Mouse (Mus musculus): ENCODE results near the gene Cmtm2b. TPM values are rescaled to one million over a fixed set of nuclear protein-coding genes. Genes with fewer than 3 reads are reported as not detected.
A peak's percentile ranks its signal among the peaks of the same experiment; 100 is the strongest.

Gene Cmtm2b
- polyA plus RNA-seq, 1 experiment from 2014 or later: not detected

- no peak overlapping the region for H3K27ac ChIP-seq (replicated peaks)
- H3K4me1 ChIP-seq (replicated peaks): peaks cover 32% of the 10 kb centered on the region
- 74% methylated on average over 11 of the region's 11 CpGs for WGBS
- no peaks in the 10 kb centered on the region for H3K27me3 ChIP-seq
- H3K9ac ChIP-seq: no peak overlapping the region
- H3K9me3 ChIP-seq: no peaks in the 10 kb centered on the region
- ATAC-seq (ENCODE audit: low read depth): no peak
- no peak overlapping the region for H3K4me3 ChIP-seq
- H3K36me3 ChIP-seq: no peaks in the 10 kb centered on the region
- no peak overlapping the region for H3K4me2 ChIP-seq
These were observed 52.2 kb downstream of the Cmtm2b start for GRCm38 (mm10) chr8:104374269-104374668.

GRCm38 (mm10) chr8:104374864-104375846 lies 53.1 kb downstream of the Cmtm2b start:
- Histone ChIP-seq H3K27me3 (no peaks in the 10 kb centered on the region), H3K9me3 (no peaks in the 10 kb centered on the region), H3K4me3 (no peak overlapping the region), H3K36me3 (no peaks in the 10 kb centered on the region), H3K27ac (replicated peaks) (0 out of 2 replicates have a peak overlapping the region, but pooled peaks have one; percentile 5), H3K4me1 (replicated peaks) (peaks cover 27% of the 10 kb centered on the region), H3K9ac (0 out of 2 replicates have a peak overlapping the region, but pooled peaks have one; percentile 31), H3K4me2 (no peak overlapping the region)
- no peak for ATAC-seq (ENCODE audit: low read depth)
- 44% methylated on average over 14 of the region's 14 CpGs for WGBS

- no peaks in the 10 kb centered on the region for H3K36me3 ChIP-seq
- 58% methylated on average over 5 of the region's 5 CpGs for WGBS
These were observed 53.9 kb downstream of the Cmtm2b start for GRCm38 (mm10) chr8:104375959-104376358.

GRCm38 (mm10) chr8:104376669-104377068 lies 54.6 kb downstream of the Cmtm2b start:
- Histone ChIP-seq H3K27me3 (no peaks in the 10 kb centered on the region), H3K9me3 (no peaks in the 10 kb centered on the region), H3K9ac (0 out of 2 replicates have a peak overlapping the region, but pooled peaks have one; percentile 6), H3K4me3 (no peak overlapping the region), H3K4me2 (no peak overlapping the region), H3K36me3 (no peaks in the 10 kb centered on the region), H3K27ac (replicated peaks) (no peak overlapping the region), H3K4me1 (replicated peaks) (peaks cover 28% of the 10 kb centered on the region)
- WGBS: 34% methylated on average over 11 of the region's 11 CpGs
- no peak for ATAC-seq (ENCODE audit: low read depth)

More at GRCm38 (mm10) chr8:104375959-104376358, 53.9 kb downstream of the Cmtm2b start:
- H3K27me3 ChIP-seq: no peaks in the 10 kb centered on the region
- H3K27ac ChIP-seq (replicated peaks): no peak overlapping the region
- no peak for ATAC-seq (ENCODE audit: low read depth)
- peaks cover 27% of the 10 kb centered on the region for H3K4me1 ChIP-seq (replicated peaks)
- H3K4me2 ChIP-seq: no peak overlapping the region
- H3K9ac ChIP-seq: 0 out of 2 replicates have a peak overlapping the region, but pooled peaks have one; percentile 31
- no peaks in the 10 kb centered on the region for H3K9me3 ChIP-seq
- no peak overlapping the region for H3K4me3 ChIP-seq

- Histone ChIP-seq H3K9me3 (no peaks in the 10 kb centered on the region), H3K27me3 (no peaks in the 10 kb centered on the region), H3K36me3 (no peaks in the 10 kb centered on the region), H3K4me3 (no peak overlapping the region), H3K27ac (replicated peaks) (no peak overlapping the region), H3K4me2 (no peak overlapping the region), H3K9ac (no peak overlapping the region), H3K4me1 (replicated peaks) (peaks cover 38% of the 10 kb centered on the region)
- 31% methylated on average over 10 of the region's 10 CpGs for WGBS
- no peak for ATAC-seq (ENCODE audit: low read depth)
These were observed 57.3 kb downstream of the Cmtm2b start for GRCm38 (mm10) chr8:104379301-104379836.

- no peak overlapping the region for H3K4me2 ChIP-seq
- H3K4me1 ChIP-seq (replicated peaks): peaks cover 30% of the 10 kb centered on the region
- H3K27ac ChIP-seq (replicated peaks): no peak overlapping the region
- H3K4me3 ChIP-seq: no peak overlapping the region
- no peaks in the 10 kb centered on the region for H3K36me3 ChIP-seq
- 89% methylated on average over 7 of the region's 7 CpGs for WGBS
- no peak overlapping the region for H3K9ac ChIP-seq
- H3K27me3 ChIP-seq: no peaks in the 10 kb centered on the region
- no peak for ATAC-seq (ENCODE audit: low read depth)
- no peaks in the 10 kb centered on the region for H3K9me3 ChIP-seq
These were observed 58.2 kb downstream of the Cmtm2b start for GRCm38 (mm10) chr8:104380269-104380668.

Other genes starting within 250 kb of the Cmtm2b start
- 18.1 and 18.9 TPM in 2 replicates for gene Cdh5, start 220.6 kb upstream of the Cmtm2b start, polyA plus RNA-seq (2015; fragmentation: Nextera tagmentation; extraction: Ambion mirVana)
- gene Bean1, start 151.8 kb upstream of the Cmtm2b start, polyA plus RNA-seq (2015; fragmentation: Nextera tagmentation; extraction: Ambion mirVana): 5.8 and 6.0 TPM in 2 replicates
- 43.2 and 43.3 TPM in 2 replicates for gene Tk2, start 73.7 kb upstream of the Cmtm2b start, polyA plus RNA-seq (2015; fragmentation: Nextera tagmentation; extraction: Ambion mirVana)
- gene Cklf, start 71.4 kb upstream of the Cmtm2b start, polyA plus RNA-seq (2015; fragmentation: Nextera tagmentation; extraction: Ambion mirVana): 34.9 and 36.4 TPM in 2 replicates
- gene Cmtm2a, start 29.0 kb upstream of the Cmtm2b start, polyA plus RNA-seq (2015; fragmentation: Nextera tagmentation; extraction: Ambion mirVana): not detected in 2 replicates
- gene Gm45711, start 12.1 kb upstream of the Cmtm2b start, polyA plus RNA-seq (2015; fragmentation: Nextera tagmentation; extraction: Ambion mirVana): not detected in 2 replicates
- gene Cmtm1, start 12.1 kb upstream of the Cmtm2b start, polyA plus RNA-seq (2015; fragmentation: Nextera tagmentation; extraction: Ambion mirVana): not detected in 2 replicates
- not detected in 2 replicates for gene Gm11020, start 663 bp upstream of the Cmtm2b start, polyA plus RNA-seq (2015; fragmentation: Nextera tagmentation; extraction: Ambion mirVana)
- gene Cmtm3, start 17.2 kb downstream of the Cmtm2b start, polyA plus RNA-seq (2015; fragmentation: Nextera tagmentation; extraction: Ambion mirVana): 54.3 and 60.0 TPM in 2 replicates
- gene Cmtm4, start 73.6 kb downstream of the Cmtm2b start, polyA plus RNA-seq (2015; fragmentation: Nextera tagmentation; extraction: Ambion mirVana): 1.6 and 1.9 TPM in 2 replicates
- gene Dync1li2, start 120.8 kb downstream of the Cmtm2b start, polyA plus RNA-seq (2015; fragmentation: Nextera tagmentation; extraction: Ambion mirVana): 95.5 and 104 TPM in 2 replicates
- 0.18 and 0.21 TPM in 2 replicates for gene Terb1, start 187.7 kb downstream of the Cmtm2b start, polyA plus RNA-seq (2015; fragmentation: Nextera tagmentation; extraction: Ambion mirVana)
- 108 and 113 TPM in 2 replicates for gene Nae1, start 212.4 kb downstream of the Cmtm2b start, polyA plus RNA-seq (2015; fragmentation: Nextera tagmentation; extraction: Ambion mirVana)
- 2.2 and 2.3 TPM in 2 replicates for gene Car7, start 212.5 kb downstream of the Cmtm2b start, polyA plus RNA-seq (2015; fragmentation: Nextera tagmentation; extraction: Ambion mirVana)

Data from neural tube, embryonic 13.5 days (tissue).